In genomic region chr8:35020480-35020879, GRCm38 (mm10) we compare ENCODE assay signal across 15 mouse cellular contexts.
"Had no signal": no experiment of that assay in that cellular context is flagged by ENCODE, and none has a peak within 500 bp of the region (broad histone marks: within the 10 kb centered on the region; RNA-seq: fewer than 3 reads in every experiment).

No protein-coding gene starts in this region.

- H3K27me3 ChIP-seq: limb, embryonic 15.5 days; liver, embryonic 12.5 days; neural tube, embryonic 15.5 days had no signal

- H3K9me3 ChIP-seq: limb, embryonic 15.5 days; midbrain, embryonic 10.5 days; neural tube, embryonic 15.5 days had no signal

- H3K36me3 ChIP-seq: limb, embryonic 15.5 days; liver, embryonic 12.5 days; midbrain, embryonic 10.5 days; neural tube, embryonic 15.5 days had no signal

- H3K4me1 ChIP-seq: limb, embryonic 15.5 days; liver, embryonic 12.5 days; midbrain, embryonic 10.5 days; neural tube, embryonic 15.5 days had no signal

- H3K4me3 ChIP-seq: limb, embryonic 15.5 days; liver, embryonic 12.5 days; midbrain, embryonic 10.5 days; myocyte; neural tube, embryonic 15.5 days had no signal

- ATAC-seq: liver, embryonic 12.5 days had no signal

- DNase-seq: kidney, postnatal 36 days; layer of hippocampus, adult 9-11 months; layer of hippocampus, postnatal 36 days; lung, embryonic 14.5 days; lung, postnatal 10 days; lung, postnatal 4 days; midbrain, embryonic 14.5 days; thymus, adult 18-20 months; thymus, postnatal 36 days had no signal

- H3K4me2 ChIP-seq: limb, embryonic 15.5 days; liver, embryonic 12.5 days; lung, embryonic 14.5 days; neural tube, embryonic 15.5 days had no signal

- H3K27ac ChIP-seq: kidney, postnatal 0 days; limb, embryonic 15.5 days; liver, embryonic 12.5 days; midbrain, embryonic 10.5 days; neural tube, embryonic 15.5 days had no signal

- H3K9ac ChIP-seq: limb, embryonic 15.5 days; liver, embryonic 12.5 days; lung, embryonic 14.5 days; neural tube, embryonic 15.5 days had no signal
